In the genomic region with DNA sequence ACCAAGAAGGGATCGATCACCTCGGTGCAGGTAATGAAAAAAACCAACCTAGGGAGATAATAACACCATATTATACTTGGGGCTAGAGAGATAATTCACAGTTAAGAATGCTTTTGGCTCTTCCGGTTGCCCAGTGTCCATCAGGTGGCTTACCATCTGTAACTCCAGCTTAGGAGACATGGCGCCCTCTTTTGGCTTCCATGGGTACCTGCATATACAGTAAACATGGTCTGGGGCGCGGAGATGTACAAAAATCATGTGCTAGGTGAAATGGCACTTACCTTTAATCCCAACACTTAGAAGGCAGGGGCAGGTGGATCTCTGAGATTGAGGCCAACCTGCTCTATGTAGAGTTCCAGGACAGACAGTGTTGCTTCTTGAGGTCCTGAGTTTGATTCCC, we compare ENCODE assay signal across 8 mouse cellular contexts. TPM values are rescaled to one million over a fixed set of nuclear protein-coding genes. Genes with fewer than 3 reads are reported as not detected.
DNase-seq lines count a peak whose midpoint lies in the region; ATAC-seq and TF ChIP-seq lines count a peak whose summit lies in the region.

No protein-coding gene starts in this region.

- H3K9ac ChIP-seq in hindbrain, embryonic 12.5 days, result no peak overlapping the region
- peak overlapping the region; percentile 40; the same call in 1 of the 2 replicates for H3K9ac ChIP-seq in ES-E14 (ENCODE audit: insufficient read depth, low read depth, low read length, poor library complexity, severe bottlenecking)

- no peak overlapping the region for H3K4me3 ChIP-seq in hindbrain, embryonic 10.5 days
- no peak overlapping the region for H3K4me3 ChIP-seq in hindbrain, embryonic 12.5 days
- H3K4me3 ChIP-seq in ES-E14 (ENCODE audit: insufficient read depth in 1 of 2, low read depth in 1 of 2, low read length in 2 of 2, poor library complexity in 1 of 2, severe bottlenecking in 1 of 2), result no peak overlapping the region

- peak; percentile 24 for DNase-seq in hindbrain, embryonic 10.5 days (ENCODE audit: low spot score)
- DNase-seq in 416B (ENCODE audit: low read depth) (peak; percentile 64), ES-E14 (ENCODE audit: low read depth, low spot score) (peak; percentile 51)
- DNase-seq in embryo, embryonic 9.5 days (ENCODE audit: extremely low spot score), result peak; percentile 20
- peak; percentile 75 for DNase-seq in retina, embryonic 14.5 days (ENCODE audit: low spot score)
- no peak for DNase-seq in right cerebral cortex, postnatal 4 days

- no peak for ATAC-seq in hindbrain, embryonic 12.5 days (ENCODE audit: low FRiP score)
- no peak for ATAC-seq in monocyte, adult 5-6 weeks (replicated peaks; ENCODE audit: insufficient number of reproducible peaks, low FRiP score, low TSS enrichment, poor library complexity, severe bottlenecking)

- no peaks in the 10 kb centered on the region for H3K27me3 ChIP-seq in hindbrain, embryonic 10.5 days (ENCODE audit: insufficient read depth, poor library complexity, severe bottlenecking)
- no peaks in the 10 kb centered on the region for H3K27me3 ChIP-seq in hindbrain, embryonic 12.5 days

- peaks cover 72% of the 10 kb centered on the region for H3K36me3 ChIP-seq in hindbrain, embryonic 10.5 days
- peaks cover 57% of the 10 kb centered on the region for H3K36me3 ChIP-seq in hindbrain, embryonic 12.5 days
- H3K36me3 ChIP-seq in ES-E14 (ENCODE audit: control insufficient read depth, insufficient read depth, low read length, poor library complexity, severe bottlenecking), result peaks cover 49% of the 10 kb centered on the region

- in situ Hi-C loops in ES-E14 (cut with MboI; ENCODE audit: low sequenced_read_pairs in 2 of 2, unreplicated experiment in 2 of 2), result no loop called here

- H3K4me1 ChIP-seq in hindbrain, embryonic 10.5 days (replicated peaks), result peaks cover 36% of the 10 kb centered on the region
- H3K4me1 ChIP-seq in hindbrain, embryonic 12.5 days, result peaks cover 24% of the 10 kb centered on the region
- H3K4me1 ChIP-seq in ES-E14 (ENCODE audit: control insufficient read depth in 2 of 2, insufficient read depth in 2 of 2, low read length in 2 of 2, poor library complexity in 1 of 2), result peaks cover 3% of the 10 kb centered on the region in 2 experiments; a peak in 3 of 4 replicates

- H3K4me2 ChIP-seq in hindbrain, embryonic 12.5 days (replicated peaks), result no peak overlapping the region

- 83% methylated on average over 6 of the region's 6 CpGs for WGBS in hindbrain, embryonic 10.5 days
- 80% methylated on average over 6 of the region's 6 CpGs for WGBS in hindbrain, embryonic 12.5 days

- no peak overlapping the region for H3K27ac ChIP-seq in hindbrain, embryonic 10.5 days
- no peak overlapping the region for H3K27ac ChIP-seq in hindbrain, embryonic 12.5 days
- no peak overlapping the region for H3K27ac ChIP-seq in ES-E14 (ENCODE audit: insufficient read depth, low read depth, low read length, poor library complexity, severe bottlenecking)

- H3K9me3 ChIP-seq in hindbrain, embryonic 10.5 days, result no peaks in the 10 kb centered on the region
- H3K9me3 ChIP-seq in hindbrain, embryonic 12.5 days (replicated peaks), result no peaks in the 10 kb centered on the region
- no peaks in the 10 kb centered on the region for H3K9me3 ChIP-seq in ES-E14 (ENCODE audit: control insufficient read depth, insufficient read depth, low read depth, low read length)

TF ChIP-seq in ES-E14, 5 proteins besides CTCF, POLR2A, EP300 and RAD21:
- TF ChIP-seq ZC3H11A (IDR thresholded peaks at IDR 0.05; ENCODE audit: borderline replicate concordance, low read depth, low read length) (no peak), ZNF384 (IDR thresholded peaks at IDR 0.05; ENCODE audit: low read depth, low read length) (no peak), CHD2 (IDR thresholded peaks at IDR 0.05; ENCODE audit: low read depth, low read length) (no peak), MAFK (IDR thresholded peaks at IDR 0.05; ENCODE audit: insufficient read depth, low read depth, low read length) (no peak), HCFC1 (IDR thresholded peaks at IDR 0.05; ENCODE audit: borderline replicate concordance, insufficient read depth, low read length) (no peak)

RNA-seq across cellular contexts. Expression of a gene that starts 3.3 kb away (rescaled TPM):
- 2,236 and 2,265 TPM in 2 replicates for polyA plus RNA-seq in hindbrain, embryonic 10.5 days (2016; fragmentation: Nextera tagmentation; extraction: Ambion mirVana)
- polyA plus RNA-seq in hindbrain, embryonic 12.5 days (2016; fragmentation: Nextera tagmentation; extraction: Ambion mirVana), result 1,948 and 1,970 TPM in 2 replicates
- total RNA-seq in ES-E14 (2012; rRNA removed), result 1,760 and 2,075 TPM in 2 replicates
- total RNA-seq in monocyte, adult 5-6 weeks (2017), result 601 to 762 TPM (median 711 TPM) in 3 replicates

RNA-seq across cellular contexts. Expression of a gene that starts 5.0 kb away (rescaled TPM):
- polyA plus RNA-seq in hindbrain, embryonic 10.5 days (2016; fragmentation: Nextera tagmentation; extraction: Ambion mirVana), result 16.2 and 17.0 TPM in 2 replicates
- polyA plus RNA-seq in hindbrain, embryonic 12.5 days (2016; fragmentation: Nextera tagmentation; extraction: Ambion mirVana), result 12.8 and 15.4 TPM in 2 replicates
- 42.8 and 59.9 TPM in 2 replicates for total RNA-seq in ES-E14 (2012; rRNA removed)
- 36.8 to 80.0 TPM (median 45.1 TPM) in 3 replicates for total RNA-seq in monocyte, adult 5-6 weeks (2017)

RNA-seq across cellular contexts. Expression of a gene that starts 27.6 kb away (rescaled TPM):
- 544 and 661 TPM in 2 replicates for polyA plus RNA-seq in hindbrain, embryonic 10.5 days (2016; fragmentation: Nextera tagmentation; extraction: Ambion mirVana)
- polyA plus RNA-seq in hindbrain, embryonic 12.5 days (2016; fragmentation: Nextera tagmentation; extraction: Ambion mirVana), result 495 and 513 TPM in 2 replicates
- 125 and 240 TPM in 2 replicates for total RNA-seq in ES-E14 (2012; rRNA removed)
- 122 to 160 TPM (median 144 TPM) in 3 replicates for total RNA-seq in monocyte, adult 5-6 weeks (2017)

RNA-seq across cellular contexts. Expression of a gene that starts 51.0 kb away (rescaled TPM):
- polyA plus RNA-seq in hindbrain, embryonic 10.5 days (2016; fragmentation: Nextera tagmentation; extraction: Ambion mirVana), result 790 and 883 TPM in 2 replicates
- 673 and 675 TPM in 2 replicates for polyA plus RNA-seq in hindbrain, embryonic 12.5 days (2016; fragmentation: Nextera tagmentation; extraction: Ambion mirVana)
- 746 and 1,114 TPM in 2 replicates for total RNA-seq in ES-E14 (2012; rRNA removed)
- total RNA-seq in monocyte, adult 5-6 weeks (2017), result 950 to 1,122 TPM (median 1,063 TPM) in 3 replicates
